40 mouse cellular contexts compared by ENCODE assay signal in genomic region chr6:132691596-132691995, GRCm38 (mm10). TPM values are rescaled to one million over a fixed set of nuclear protein-coding genes. Genes with fewer than 3 reads are reported as not detected.
"Had no signal": no experiment of that assay in that cellular context is flagged by ENCODE, and none has a peak within 500 bp of the region (broad histone marks: within the 10 kb centered on the region; RNA-seq: fewer than 3 reads in every experiment).

No protein-coding gene starts in this region.

RNA-seq across cellular contexts. Expression of gene Tas2r121, which starts 9.2 kb away (rescaled TPM):
- total RNA-seq: heart, postnatal 10 days; heart, postnatal 14 days; heart, postnatal 25 days; heart, postnatal 36 days; heart, postnatal 4 days; hematopoietic stem cell, adult 5-6 weeks; hindbrain, postnatal 0 days; layer of hippocampus, adult 18-20 months; layer of hippocampus, adult 2 months; layer of hippocampus, adult 8-10 months; layer of hippocampus, postnatal 10 days; layer of hippocampus, postnatal 14 days; layer of hippocampus, postnatal 25 days; layer of hippocampus, postnatal 36 days; left cerebral cortex, adult 18-20 months; left cerebral cortex, adult 2 months; left cerebral cortex, adult 8-10 months had no signal
- polyA plus RNA-seq: heart, embryonic 13.5 days; heart, embryonic 14.5 days; heart, embryonic 15.5 days; heart, embryonic 16.5 days; heart, postnatal 0 days; hindbrain, embryonic 10.5 days; hindbrain, embryonic 11.5 days; hindbrain, embryonic 12.5 days; hindbrain, embryonic 13.5 days; hindbrain, embryonic 14.5 days; hindbrain, embryonic 15.5 days; hindbrain, embryonic 16.5 days; hindbrain, postnatal 0 days; inflammation-experienced regulatory T-cells, adult 6 months; intestine, embryonic 14.5 days; intestine, embryonic 15.5 days; intestine, embryonic 16.5 days; intestine, postnatal 0 days; kidney, adult 2 months; kidney, embryonic 14.5 days; kidney, embryonic 15.5 days; kidney, embryonic 16.5 days; kidney, postnatal 0 days; large intestine, adult 2 months had no signal

RNA-seq across cellular contexts. Expression of gene Tas2r122, which starts 20.1 kb away (rescaled TPM):
- total RNA-seq: heart, postnatal 10 days; heart, postnatal 14 days; heart, postnatal 25 days; heart, postnatal 36 days; heart, postnatal 4 days; hematopoietic stem cell, adult 5-6 weeks; hindbrain, postnatal 0 days; layer of hippocampus, adult 18-20 months; layer of hippocampus, adult 2 months; layer of hippocampus, adult 8-10 months; layer of hippocampus, postnatal 10 days; layer of hippocampus, postnatal 14 days; layer of hippocampus, postnatal 25 days; layer of hippocampus, postnatal 36 days; left cerebral cortex, adult 18-20 months; left cerebral cortex, adult 2 months; left cerebral cortex, adult 8-10 months had no signal
- polyA plus RNA-seq: heart, embryonic 13.5 days; heart, embryonic 14.5 days; heart, embryonic 15.5 days; heart, embryonic 16.5 days; heart, postnatal 0 days; hindbrain, embryonic 10.5 days; hindbrain, embryonic 11.5 days; hindbrain, embryonic 12.5 days; hindbrain, embryonic 13.5 days; hindbrain, embryonic 14.5 days; hindbrain, embryonic 15.5 days; hindbrain, embryonic 16.5 days; hindbrain, postnatal 0 days; inflammation-experienced regulatory T-cells, adult 6 months; intestine, embryonic 14.5 days; intestine, embryonic 15.5 days; intestine, embryonic 16.5 days; intestine, postnatal 0 days; kidney, adult 2 months; kidney, embryonic 14.5 days; kidney, embryonic 15.5 days; kidney, embryonic 16.5 days; kidney, postnatal 0 days; large intestine, adult 2 months had no signal

RNA-seq across cellular contexts. Expression of gene Tas2r120, which starts 34.8 kb away (rescaled TPM):
- total RNA-seq: heart, postnatal 10 days; heart, postnatal 14 days; heart, postnatal 25 days; heart, postnatal 36 days; heart, postnatal 4 days; hematopoietic stem cell, adult 5-6 weeks; hindbrain, postnatal 0 days; layer of hippocampus, adult 18-20 months; layer of hippocampus, adult 2 months; layer of hippocampus, adult 8-10 months; layer of hippocampus, postnatal 10 days; layer of hippocampus, postnatal 14 days; layer of hippocampus, postnatal 25 days; layer of hippocampus, postnatal 36 days; left cerebral cortex, adult 18-20 months; left cerebral cortex, adult 2 months; left cerebral cortex, adult 8-10 months had no signal
- polyA plus RNA-seq: heart, embryonic 13.5 days; heart, embryonic 14.5 days; heart, embryonic 15.5 days; heart, embryonic 16.5 days; heart, postnatal 0 days; hindbrain, embryonic 10.5 days; hindbrain, embryonic 11.5 days; hindbrain, embryonic 12.5 days; hindbrain, embryonic 13.5 days; hindbrain, embryonic 14.5 days; hindbrain, embryonic 15.5 days; hindbrain, embryonic 16.5 days; hindbrain, postnatal 0 days; inflammation-experienced regulatory T-cells, adult 6 months; intestine, embryonic 14.5 days; intestine, embryonic 15.5 days; intestine, embryonic 16.5 days; intestine, postnatal 0 days; kidney, adult 2 months; kidney, embryonic 14.5 days; kidney, embryonic 15.5 days; kidney, embryonic 16.5 days; kidney, postnatal 0 days; large intestine, adult 2 months had no signal

RNA-seq across cellular contexts. Expression of gene A630073D07Rik, which starts 40.3 kb away (rescaled TPM):
- total RNA-seq: heart, postnatal 10 days; heart, postnatal 14 days; heart, postnatal 25 days; heart, postnatal 36 days; heart, postnatal 4 days; hematopoietic stem cell, adult 5-6 weeks; hindbrain, postnatal 0 days; layer of hippocampus, adult 18-20 months; layer of hippocampus, adult 2 months; layer of hippocampus, adult 8-10 months; layer of hippocampus, postnatal 10 days; layer of hippocampus, postnatal 14 days; layer of hippocampus, postnatal 25 days; layer of hippocampus, postnatal 36 days; left cerebral cortex, adult 18-20 months; left cerebral cortex, adult 2 months; left cerebral cortex, adult 8-10 months had no signal
- polyA plus RNA-seq: heart, embryonic 13.5 days; heart, embryonic 14.5 days; heart, embryonic 15.5 days; heart, embryonic 16.5 days; heart, postnatal 0 days; hindbrain, embryonic 10.5 days; hindbrain, embryonic 11.5 days; hindbrain, embryonic 12.5 days; hindbrain, embryonic 13.5 days; hindbrain, embryonic 14.5 days; hindbrain, embryonic 15.5 days; hindbrain, embryonic 16.5 days; hindbrain, postnatal 0 days; inflammation-experienced regulatory T-cells, adult 6 months; intestine, embryonic 14.5 days; intestine, embryonic 15.5 days; intestine, embryonic 16.5 days; intestine, postnatal 0 days; kidney, adult 2 months; kidney, embryonic 14.5 days; kidney, embryonic 15.5 days; kidney, embryonic 16.5 days; kidney, postnatal 0 days; large intestine, adult 2 months had no signal

RNA-seq across cellular contexts. Expression of gene Tas2r115, which starts 46.2 kb away (rescaled TPM):
- total RNA-seq: heart, postnatal 10 days; heart, postnatal 14 days; heart, postnatal 25 days; heart, postnatal 36 days; heart, postnatal 4 days; hematopoietic stem cell, adult 5-6 weeks; hindbrain, postnatal 0 days; layer of hippocampus, adult 18-20 months; layer of hippocampus, adult 2 months; layer of hippocampus, adult 8-10 months; layer of hippocampus, postnatal 10 days; layer of hippocampus, postnatal 14 days; layer of hippocampus, postnatal 25 days; layer of hippocampus, postnatal 36 days; left cerebral cortex, adult 18-20 months; left cerebral cortex, adult 2 months; left cerebral cortex, adult 8-10 months had no signal
- polyA plus RNA-seq: heart, embryonic 13.5 days; heart, embryonic 14.5 days; heart, embryonic 15.5 days; heart, embryonic 16.5 days; heart, postnatal 0 days; hindbrain, embryonic 10.5 days; hindbrain, embryonic 11.5 days; hindbrain, embryonic 12.5 days; hindbrain, embryonic 13.5 days; hindbrain, embryonic 14.5 days; hindbrain, embryonic 15.5 days; hindbrain, embryonic 16.5 days; hindbrain, postnatal 0 days; inflammation-experienced regulatory T-cells, adult 6 months; intestine, embryonic 14.5 days; intestine, embryonic 15.5 days; intestine, embryonic 16.5 days; intestine, postnatal 0 days; kidney, adult 2 months; kidney, embryonic 14.5 days; kidney, embryonic 15.5 days; kidney, embryonic 16.5 days; kidney, postnatal 0 days; large intestine, adult 2 months had no signal
